Mouse (Mus musculus) liver, embryonic 12.5 days (tissue): ENCODE measurements around the gene Erp29. TPM values are rescaled to one million over a fixed set of nuclear protein-coding genes. Genes with fewer than 3 reads are reported as not detected.
"Not testable (repeated sequence)": the region's sequence is repeated elsewhere in the genome, so short reads cannot be mapped to it uniquely, and the experiment has no call there.

Source experiments
- ATAC-seq: fragments of 200-750 bp; cut with Nextera tagmentation; 2 replicates; pipeline ENCODE4 v1.8.0; 2017; ENCODE audit warnings: moderate number of reproducible peaks, mild to moderate bottlenecking, moderate library complexity
- H3K27ac ChIP-seq: fragments of 300-500 bp; sonication (generic); 2 replicates; pipeline ENCODE4 v1.5.1; 2016; ENCODE audit warnings: mild to moderate bottlenecking
- H3K27me3 ChIP-seq: fragments of 300-500 bp; sonication (generic); replicated peaks from 2 replicates; pipeline ENCODE4 v1.6.1; 2016; ENCODE audit warnings: mild to moderate bottlenecking, moderate library complexity
- H3K36me3 ChIP-seq: fragments of 300-500 bp; sonication (generic); 2 replicates; pipeline ENCODE4 v1.6.1; 2016; ENCODE audit warnings: mild to moderate bottlenecking, moderate library complexity
- H3K4me1 ChIP-seq: fragments of 300-500 bp; sonication (generic); 2 replicates; pipeline ENCODE4 v1.6.1; 2016
- H3K4me2 ChIP-seq: fragments of 300-500 bp; sonication (generic); 2 replicates; pipeline ENCODE4 v1.6.1; 2016; ENCODE audit warnings: mild to moderate bottlenecking, moderate library complexity
- H3K4me3 ChIP-seq: fragments of 300-500 bp; sonication (generic); 2 replicates; pipeline ENCODE4 v1.5.1; 2016; ENCODE audit warnings: mild to moderate bottlenecking, moderate library complexity
- H3K9ac ChIP-seq: fragments of 300-500 bp; sonication (generic); 2 replicates; pipeline ENCODE4 v1.6.1; 2016; ENCODE audit warnings: mild to moderate bottlenecking, moderate library complexity
- H3K9me3 ChIP-seq: fragments of 300-500 bp; sonication (generic); replicated peaks from 2 replicates; pipeline ENCODE4 v1.6.1; 2016; ENCODE audit warnings: mild to moderate bottlenecking, moderate library complexity
- WGBS: fragments of 180-500 bp; shearing (Covaris S2); methylation state at CpG from one replicate; pipeline ENCODE4 v1.1.7; 2016; ENCODE audit not compliant: insufficient replicate concordance; 5-methylcytosine and 5-hydroxymethylcytosine counted together
- polyA plus RNA-seq: library from polyadenylated mRNA; unstranded; fragments of >200 nt; fragmentation: Nextera tagmentation; extraction: Ambion mirVana; gene quantifications from 2 replicates; pipeline ENCODE4 v1.2.1, GENCODE M21; 2016

The Erp29 gene
- polyA plus RNA-seq, result 103 TPM in 2 replicates

DNA sequence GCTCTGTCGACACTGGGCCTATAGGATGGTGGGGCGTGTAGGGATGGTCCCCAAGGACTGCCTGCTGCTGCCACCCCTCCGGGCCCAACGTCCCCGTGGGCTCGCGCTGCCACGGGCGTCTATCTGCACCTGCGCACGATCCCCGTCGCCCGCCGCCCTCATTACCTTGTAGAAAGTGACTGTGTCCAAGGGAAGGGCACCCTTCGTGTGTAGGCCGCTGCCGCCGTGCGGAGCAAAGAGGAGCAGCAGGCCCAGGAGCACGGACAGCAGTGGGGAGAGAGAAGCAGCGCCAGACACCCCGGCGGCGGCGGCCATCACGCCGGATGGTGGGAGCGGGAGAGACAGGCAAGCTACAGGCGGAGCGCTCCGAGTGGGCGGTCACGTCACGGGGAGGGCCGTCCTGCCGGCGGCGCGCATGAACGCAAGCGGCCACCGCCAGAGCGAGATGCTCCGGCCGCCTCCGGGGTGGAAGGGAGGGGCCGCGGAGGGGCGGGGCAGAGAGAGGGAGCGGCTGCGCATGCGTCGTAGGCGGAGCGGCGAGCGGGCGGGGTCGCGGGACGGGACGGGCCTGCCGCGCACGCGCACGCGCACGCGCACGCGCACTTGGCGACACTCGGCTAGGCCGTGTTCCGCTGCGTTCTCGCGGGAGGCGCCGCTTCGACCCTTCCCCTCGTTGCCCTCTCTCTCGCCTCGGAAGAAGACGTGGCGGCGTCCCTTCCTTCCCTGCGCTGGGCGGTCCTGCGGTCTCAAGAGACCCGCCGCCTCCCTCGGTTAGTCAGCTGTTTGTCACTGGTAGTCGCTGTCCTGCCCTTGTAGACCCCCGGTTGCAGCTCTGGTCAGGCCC is at the start of gene Erp29:
TSS of gene Erp29 (minus strand) at position 481 of the 844 bp plus-strand sequence.
- peak within 1 kb of the TSS; percentile 95 for H3K27ac ChIP-seq
- ATAC-seq, result peak; percentile 92
- WGBS, result under 1% methylated on average over 94 of the region's 97 CpGs
- H3K4me3 ChIP-seq, result peak within 1 kb of the TSS; percentile 89
- H3K36me3 ChIP-seq, result peaks cover 30% of the 10 kb centered on the region
- peaks cover 62% of the 10 kb centered on the region for H3K4me1 ChIP-seq
- peak within 1 kb of the TSS; percentile 97 for H3K9ac ChIP-seq
- peak within 1 kb of the TSS; percentile 95 for H3K4me2 ChIP-seq
- H3K9me3 ChIP-seq, result no peaks in the 10 kb centered on the region
- H3K27me3 ChIP-seq, result no peaks in the 10 kb centered on the region

GRCm38 (mm10) chr5:121501424-121501996 is 49.2 kb upstream of the Erp29 start:
- H3K27me3 ChIP-seq, H3K9me3 ChIP-seq, H3K36me3 ChIP-seq, H3K9ac ChIP-seq, H3K27ac ChIP-seq, H3K4me3 ChIP-seq: not testable (repeated sequence)
- 25% methylated on average over 10 of the region's 17 CpGs for WGBS
- Histone ChIP-seq H3K4me1 (peaks cover 14% of the 10 kb centered on the region), H3K4me2 (peak overlapping the region; percentile 41)
- peak; percentile 47; the same call in 1 of the 2 replicates for ATAC-seq

- H3K4me3 ChIP-seq, result no peak overlapping the region
- ATAC-seq, result 0 out of 2 replicates have a peak, but pooled peaks have one; percentile 30
- peaks cover 14% of the 10 kb centered on the region for H3K4me1 ChIP-seq
- H3K4me2 ChIP-seq, result peak overlapping the region; percentile 41
- peaks cover 4% of the 10 kb centered on the region; the same call in 1 of the 2 replicates for H3K27me3 ChIP-seq
- H3K27ac ChIP-seq, result no peak overlapping the region
- H3K9me3 ChIP-seq, result no peaks in the 10 kb centered on the region
- 25% methylated on average over 7 of the region's 7 CpGs for WGBS
- H3K9ac ChIP-seq, result no peak overlapping the region
- H3K36me3 ChIP-seq, result no peaks in the 10 kb centered on the region
These were observed 48.4 kb upstream of the Erp29 start for GRCm38 (mm10) chr5:121500719-121501118.

DNA sequence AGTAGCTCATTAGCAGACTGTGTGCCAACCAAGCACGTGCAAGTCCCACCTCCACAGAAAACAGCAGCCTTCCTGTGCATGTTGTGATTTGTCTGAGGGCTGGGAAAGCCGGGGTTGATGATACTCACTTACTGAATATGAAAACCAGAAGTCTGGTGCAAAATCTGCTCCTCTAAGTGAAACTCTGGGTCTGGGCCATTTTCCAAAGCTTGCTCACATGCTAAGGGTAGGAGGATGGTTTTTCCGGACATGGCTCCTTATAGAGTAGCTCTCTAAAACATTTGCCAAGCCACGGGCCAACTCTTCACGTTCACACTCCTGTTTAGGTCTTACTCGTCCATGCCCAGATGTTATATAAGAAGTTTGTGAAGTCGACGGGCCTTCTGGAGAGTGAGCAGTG is 41.0 kb upstream of the Erp29 start:
- no peaks in the 10 kb centered on the region for H3K36me3 ChIP-seq
- H3K4me1 ChIP-seq, result no peaks in the 10 kb centered on the region
- H3K27me3 ChIP-seq, result peaks cover 7% of the 10 kb centered on the region; the same call in 1 of the 2 replicates
- 62% methylated on average over 8 of the region's 8 CpGs for WGBS
- no peak for ATAC-seq
- H3K9ac ChIP-seq, result no peak overlapping the region
- no peaks in the 10 kb centered on the region for H3K9me3 ChIP-seq
- H3K4me2 ChIP-seq, result no peak overlapping the region
- H3K4me3 ChIP-seq, result no peak overlapping the region
- no peak overlapping the region for H3K27ac ChIP-seq

- Histone ChIP-seq H3K36me3 (no peaks in the 10 kb centered on the region), H3K27ac (no peak overlapping the region), H3K4me2 (no peak overlapping the region), H3K4me3 (no peak overlapping the region), H3K9ac (no peak overlapping the region), H3K27me3 (peaks cover 7% of the 10 kb centered on the region; the same call in 1 of the 2 replicates), H3K9me3 (no peaks in the 10 kb centered on the region), H3K4me1 (no peaks in the 10 kb centered on the region)
- ATAC-seq, result no peak
- WGBS, result 61% methylated on average over 5 of the region's 5 CpGs
These were observed 32.5 kb upstream of the Erp29 start for GRCm38 (mm10) chr5:121484801-121485200.

DNA sequence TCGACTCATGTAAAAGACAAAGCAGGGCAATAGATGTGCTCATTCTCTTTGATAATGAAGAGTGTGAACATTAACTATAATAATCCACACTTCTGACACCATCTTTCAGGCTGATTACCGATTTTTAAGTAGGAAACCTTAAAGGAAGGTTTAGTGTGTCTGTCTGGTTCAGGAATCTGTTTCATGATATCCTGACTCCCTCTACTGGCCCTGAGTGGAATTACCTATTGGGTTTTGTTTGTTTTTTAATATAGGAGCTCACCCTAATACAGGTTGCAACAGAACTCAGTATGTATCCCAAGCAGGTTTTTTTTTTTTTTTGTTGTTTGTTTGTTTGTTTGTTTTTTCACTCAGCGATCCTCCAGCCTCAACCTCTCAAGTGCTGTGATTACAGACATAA is 25.4 kb upstream of the Erp29 start:
- Histone ChIP-seq H3K27ac (no peak overlapping the region), H3K27me3 (0 out of 2 replicates have a peak, but pooled peaks cover 7% of the 10 kb centered on the region), H3K9me3 (no peaks in the 10 kb centered on the region), H3K9ac (no peak overlapping the region), H3K4me2 (no peak overlapping the region), H3K36me3 (no peaks in the 10 kb centered on the region), H3K4me1 (peaks cover 37% of the 10 kb centered on the region), H3K4me3 (no peak overlapping the region)
- ATAC-seq, result no peak
- WGBS, result 37% methylated on average over 3 of the region's 3 CpGs

DNA sequence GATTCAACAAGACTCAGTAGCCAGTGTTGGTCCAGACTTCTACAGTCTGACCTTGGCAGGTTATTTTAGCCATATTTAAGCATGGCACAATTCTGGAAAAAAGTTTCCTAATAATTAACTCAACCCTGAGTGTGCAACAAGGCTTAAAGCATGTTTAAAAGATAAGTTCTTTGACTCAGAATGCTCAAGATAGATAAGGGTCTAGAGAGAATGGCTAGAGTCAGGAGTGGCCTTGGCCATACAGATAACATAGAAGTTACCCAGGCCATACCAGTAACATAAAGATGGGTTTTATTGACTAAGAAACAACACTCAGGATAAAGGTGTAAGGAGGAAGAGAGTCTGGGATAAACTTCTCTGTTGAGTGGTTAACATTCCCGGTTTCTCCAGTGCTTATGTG is 23.7 kb upstream of the Erp29 start:
- peak; percentile 90 for ATAC-seq
- H3K9ac ChIP-seq, result peak overlapping the region; percentile 35
- peak overlapping the region; percentile 39 for H3K4me2 ChIP-seq
- WGBS, result 29% methylated on average over 1 of the region's 1 CpGs
- H3K9me3 ChIP-seq, result no peaks in the 10 kb centered on the region
- peaks cover 50% of the 10 kb centered on the region for H3K4me1 ChIP-seq
- no peak overlapping the region for H3K4me3 ChIP-seq
- no peaks in the 10 kb centered on the region for H3K36me3 ChIP-seq
- peak overlapping the region; percentile 80 for H3K27ac ChIP-seq
- no peaks in the 10 kb centered on the region for H3K27me3 ChIP-seq

- Histone ChIP-seq H3K9me3 (no peaks in the 10 kb centered on the region), H3K4me2 (no peak overlapping the region), H3K27me3 (no peaks in the 10 kb centered on the region), H3K27ac (peak overlapping the region; percentile 80; the same call in 1 of the 2 replicates), H3K9ac (no peak overlapping the region), H3K4me3 (no peak overlapping the region), H3K4me1 (peaks cover 65% of the 10 kb centered on the region), H3K36me3 (no peaks in the 10 kb centered on the region)
- no peak for ATAC-seq
- WGBS, result 72% methylated on average over 7 of the region's 7 CpGs
These were observed 22.3 kb upstream of the Erp29 start for GRCm38 (mm10) chr5:121474610-121475009.

DNA sequence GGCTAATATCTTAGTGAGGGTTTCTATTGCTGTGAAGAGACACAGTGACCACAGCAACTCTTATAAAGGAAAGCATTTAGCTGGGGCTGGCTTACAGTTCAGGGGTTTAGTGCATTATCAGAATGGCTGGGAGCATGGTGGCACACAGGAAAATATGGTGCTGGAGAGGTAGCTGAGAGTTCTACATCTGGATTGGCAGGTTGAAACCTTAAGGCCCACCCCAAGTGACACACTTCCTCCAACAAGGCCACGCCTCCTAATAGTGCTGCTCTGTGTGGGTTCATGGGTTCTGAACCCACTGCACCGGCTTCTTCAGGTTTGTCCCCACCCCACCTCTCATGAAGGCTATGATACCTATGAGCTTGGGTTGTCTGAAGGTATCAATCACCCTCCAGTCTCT is 20.1 kb upstream of the Erp29 start:
- H3K36me3 ChIP-seq, result no peaks in the 10 kb centered on the region
- ATAC-seq, result no peak
- WGBS, result 50% methylated on average over 2 of the region's 2 CpGs
- H3K27me3 ChIP-seq, result no peaks in the 10 kb centered on the region
- 0 out of 2 replicates have a peak overlapping the region, but pooled peaks have one; percentile 3 for H3K27ac ChIP-seq
- H3K4me1 ChIP-seq, result peaks cover 70% of the 10 kb centered on the region
- no peaks in the 10 kb centered on the region for H3K9me3 ChIP-seq
- H3K4me3 ChIP-seq, result no peak overlapping the region
- no peak overlapping the region for H3K4me2 ChIP-seq
- no peak overlapping the region for H3K9ac ChIP-seq

DNA sequence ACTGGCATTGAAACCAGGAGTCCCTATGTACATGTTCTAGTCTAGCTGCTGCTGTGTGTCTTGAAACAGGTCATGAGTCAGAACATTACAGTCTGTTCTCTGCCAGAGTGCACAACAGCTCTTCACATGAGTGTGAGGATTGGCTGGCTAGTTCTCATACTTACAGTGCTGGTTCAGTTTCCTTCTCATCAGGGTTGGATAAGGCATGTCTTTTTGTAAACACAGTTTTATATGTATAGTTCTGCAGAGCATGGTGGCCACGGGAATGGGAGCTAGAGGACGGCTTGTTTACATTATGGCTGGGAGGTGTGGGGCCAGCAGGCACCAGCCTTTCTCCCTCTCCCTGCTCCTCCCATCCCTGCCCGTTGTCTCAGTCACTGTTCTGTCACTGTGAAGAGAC is 17.3 kb upstream of the Erp29 start:
- H3K36me3 ChIP-seq, result no peaks in the 10 kb centered on the region
- H3K27me3 ChIP-seq, result no peaks in the 10 kb centered on the region
- no peaks in the 10 kb centered on the region for H3K9me3 ChIP-seq
- H3K27ac ChIP-seq, result 0 out of 2 replicates have a peak overlapping the region, but pooled peaks have one; percentile 8
- H3K4me3 ChIP-seq, result no peak overlapping the region
- H3K4me1 ChIP-seq, result peaks cover 44% of the 10 kb centered on the region
- WGBS, result 33% methylated on average over 3 of the region's 3 CpGs
- H3K9ac ChIP-seq, result no peak overlapping the region
- H3K4me2 ChIP-seq, result no peak overlapping the region
- no peak for ATAC-seq

DNA sequence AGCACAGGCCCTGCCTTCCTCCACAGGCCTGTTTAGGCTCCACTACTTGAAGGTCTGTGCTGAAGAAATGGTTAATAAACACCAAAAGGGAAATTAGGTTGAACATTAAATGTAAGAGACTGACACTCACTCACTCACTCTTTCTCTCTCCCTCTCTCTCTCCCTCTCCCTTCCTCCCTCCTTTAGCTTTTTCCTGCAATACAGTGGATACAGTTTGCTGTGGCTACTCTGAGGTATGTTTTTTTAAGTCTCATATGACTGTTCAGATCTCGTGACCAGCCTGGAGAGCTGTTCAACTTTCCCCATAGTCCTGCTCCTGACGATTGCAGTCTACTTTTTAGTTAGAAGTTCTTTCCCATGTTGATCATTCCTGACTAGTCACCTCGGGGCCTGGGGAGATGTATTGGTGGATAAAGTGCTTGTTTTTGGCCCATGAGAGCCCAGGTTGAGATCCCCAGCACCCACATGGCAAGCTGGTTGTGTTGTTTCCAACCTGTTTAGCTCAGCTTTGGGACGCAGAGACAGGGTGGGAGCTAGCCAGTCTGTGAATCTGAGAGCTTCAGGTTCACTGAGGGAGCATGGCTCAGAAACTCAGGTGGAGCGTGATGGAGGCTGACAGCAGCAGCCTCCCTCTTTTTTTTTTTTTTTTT is 11.4 kb upstream of the Erp29 start:
- H3K4me1 ChIP-seq, result peaks cover 29% of the 10 kb centered on the region
- WGBS, result 63% methylated on average over 5 of the region's 5 CpGs
- H3K9ac ChIP-seq, result no peak overlapping the region
- no peak overlapping the region for H3K27ac ChIP-seq
- no peaks in the 10 kb centered on the region for H3K36me3 ChIP-seq
- no peak overlapping the region for H3K4me2 ChIP-seq
- no peaks in the 10 kb centered on the region for H3K9me3 ChIP-seq
- no peak overlapping the region for H3K4me3 ChIP-seq
- ATAC-seq, result no peak
- H3K27me3 ChIP-seq, result no peaks in the 10 kb centered on the region

DNA sequence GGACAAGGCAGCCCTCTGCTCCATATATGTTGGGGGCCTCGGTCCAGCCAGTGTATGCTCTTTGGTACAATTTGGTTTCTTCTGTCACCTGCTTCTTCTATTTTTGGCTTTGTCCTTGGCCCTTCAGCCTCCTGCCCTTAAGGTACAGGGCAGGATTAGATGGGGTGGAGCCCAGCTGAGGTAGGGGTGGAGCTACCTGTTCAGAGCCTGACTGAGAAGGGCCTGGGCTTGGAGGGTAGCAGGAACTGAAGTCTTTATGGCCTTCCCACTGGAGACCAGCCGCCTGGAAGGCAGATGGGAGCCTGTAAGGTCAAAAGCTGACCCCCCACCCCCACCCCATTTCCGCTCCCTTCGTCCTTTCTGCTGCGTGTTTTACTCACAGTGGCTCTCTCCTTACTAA is 10.7 kb upstream of the Erp29 start:
- no peaks in the 10 kb centered on the region for H3K9me3 ChIP-seq
- WGBS, result 53% methylated on average over 5 of the region's 5 CpGs
- no peak overlapping the region for H3K4me3 ChIP-seq
- no peak; the same call in 1 of the 2 replicates for ATAC-seq
- no peaks in the 10 kb centered on the region for H3K27me3 ChIP-seq
- H3K27ac ChIP-seq, result no peak overlapping the region
- no peak overlapping the region for H3K4me2 ChIP-seq
- no peak overlapping the region for H3K9ac ChIP-seq
- H3K36me3 ChIP-seq, result no peaks in the 10 kb centered on the region
- peaks cover 29% of the 10 kb centered on the region for H3K4me1 ChIP-seq
